Mouse (Mus musculus) brain, embryonic 14.5 days (tissue): ENCODE data around the gene Lrsam1.
A peak's percentile ranks its signal among the peaks of the same experiment; 100 is the strongest.

ENCODE experiments used
- CTCF ChIP-seq: fragments of 200-500 bp; IDR thresholded peaks from 2 replicates; pipeline ENCODE4 v1.5.1; 2012; ENCODE audit warnings: inconsistent platforms, mild to moderate bottlenecking, moderate library complexity, borderline replicate concordance; ENCODE audit not compliant: insufficient read depth, insufficient read length; ENCODE audit errors: extremely low read depth
- POLR2A ChIP-seq: fragments of 200-500 bp; IDR thresholded peaks from 2 replicates; pipeline ENCODE4 v1.6.1; 2012; ENCODE audit warnings: mild to moderate bottlenecking, inconsistent platforms, borderline replicate concordance; ENCODE audit not compliant: poor library complexity, insufficient read depth, insufficient read length, severe bottlenecking; ENCODE audit errors: extremely low read depth

DNA sequence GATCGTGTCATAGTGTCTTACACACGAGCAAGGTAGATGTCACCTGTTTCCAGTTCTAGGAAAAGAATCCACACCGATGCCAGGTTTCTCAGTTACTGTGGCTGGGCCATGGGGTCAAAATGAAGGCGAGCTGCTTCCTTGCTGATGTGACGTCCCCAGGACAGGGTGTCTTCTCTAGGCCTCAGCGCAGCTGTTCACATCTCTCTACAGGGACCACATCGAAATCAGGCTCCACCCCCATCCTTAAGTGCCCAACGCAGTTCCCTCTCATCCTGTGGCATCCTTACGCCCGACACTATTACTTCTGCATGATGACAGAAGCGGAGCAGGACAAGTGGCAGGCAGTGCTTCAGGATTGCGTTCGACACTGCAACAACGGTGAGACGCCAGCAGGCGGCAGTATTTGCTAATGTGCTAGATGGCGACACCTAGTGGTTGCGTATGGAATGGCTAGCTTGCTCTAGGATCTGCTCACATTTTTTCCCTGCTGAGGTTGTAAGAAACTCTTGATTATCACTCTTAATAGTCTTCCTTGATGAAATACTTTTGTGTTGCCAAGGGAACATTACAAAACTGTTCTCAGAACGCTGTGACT lies 49.1 kb downstream of the Lrsam1 start:
- TF ChIP-seq POLR2A, result no peak
- peak; percentile 100 for TF ChIP-seq CTCF
